Mouse (Mus musculus) layer of hippocampus, postnatal 36 days (tissue): ENCODE results near the gene Bmp7. TPM values are rescaled to one million over a fixed set of nuclear protein-coding genes. Genes with fewer than 3 reads are reported as not detected.

Experiments
- DNase-seq, 2 experiments: peaks; one replicate each; pipeline ENCODE4 v3.0.0; 2022
- microRNA-seq, 2 experiments: library from miRNA; unstranded; fragments of <30 nt; microRNA quantifications; one replicate each; pipeline ENCODE4 v1.2.0; 2021
- total RNA-seq, 2 experiments: library from RNA; stranded (reverse); gene quantifications; 2 replicates each; pipeline ENCODE4 v1.2.3; 2021

The Bmp7 gene
- total RNA-seq, 2 experiments from 2014 or later = 3.6 to 6.2 TPM

DNA sequence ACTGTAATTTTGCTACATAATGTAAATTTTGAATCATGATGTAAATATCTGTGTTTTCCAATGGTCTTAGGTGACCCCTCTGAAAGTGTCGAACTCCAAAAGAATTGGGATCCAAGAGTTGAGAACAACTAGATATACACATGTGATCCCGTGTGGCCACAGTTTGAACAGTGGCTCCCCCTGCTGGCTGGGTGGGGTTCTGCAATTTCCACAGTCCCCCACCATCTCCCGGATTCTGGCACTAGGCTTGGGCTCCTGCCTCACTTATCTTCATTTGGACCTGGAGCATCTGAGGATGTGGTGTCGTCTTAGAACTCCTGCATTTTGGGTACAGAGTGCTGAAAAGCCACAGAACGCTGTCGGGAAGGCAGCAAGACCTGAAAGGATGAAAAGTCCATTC lies 91.9 kb downstream of the Bmp7 start:
- DNase-seq = no peak

DNA sequence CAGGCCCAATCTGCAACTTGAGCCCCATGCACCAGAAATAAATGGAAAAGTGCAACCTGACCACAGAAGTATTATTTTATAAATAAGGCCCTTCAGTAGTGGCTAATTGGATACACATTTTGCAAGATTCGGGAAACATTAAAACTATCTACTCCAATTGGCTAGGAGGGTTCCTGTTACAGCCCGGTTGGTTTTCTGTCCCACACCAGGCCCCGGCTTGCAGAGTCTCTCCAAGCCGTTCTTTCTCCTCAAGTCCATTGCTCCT lies 93.9 kb downstream of the Bmp7 start:
- DNase-seq = no peak

DNA sequence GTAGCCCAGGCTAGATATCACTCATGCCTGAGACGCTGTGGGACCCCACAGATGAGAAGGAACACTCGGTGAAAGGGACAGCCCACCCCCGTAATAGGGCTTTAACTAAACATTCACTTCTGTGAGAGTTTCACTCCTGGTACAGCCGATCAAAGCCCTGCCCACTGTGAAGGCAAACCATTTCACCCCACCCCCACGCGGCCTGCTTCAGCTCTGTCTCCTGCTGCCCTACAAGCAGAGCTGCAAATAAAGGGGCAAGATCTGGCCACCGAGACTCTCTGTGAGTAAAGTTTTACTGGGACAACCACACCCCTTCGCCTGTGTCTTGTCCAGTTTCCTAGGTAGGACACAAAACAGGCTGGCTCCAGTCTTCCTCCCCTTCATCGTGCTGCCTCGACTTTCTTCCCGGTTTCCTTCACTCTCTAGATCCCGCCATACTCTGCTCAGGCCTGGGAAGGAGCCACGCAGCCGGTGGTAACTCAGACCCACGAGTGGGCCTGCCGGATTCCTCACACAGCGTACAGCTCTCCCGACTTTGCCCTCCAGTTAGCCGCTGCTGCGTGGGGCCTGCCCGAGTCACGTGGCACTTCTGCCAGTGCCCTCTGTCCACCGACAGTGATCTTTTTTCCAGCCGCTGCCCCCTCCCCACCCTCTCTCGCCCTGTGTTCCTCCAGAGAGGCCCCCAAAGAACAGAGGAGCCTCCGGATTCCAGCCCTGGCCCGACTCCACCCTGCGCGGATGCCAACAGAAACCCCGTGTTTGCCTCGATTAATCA lies 94.4 kb downstream of the Bmp7 start:
- DNase-seq = no peak

DNA sequence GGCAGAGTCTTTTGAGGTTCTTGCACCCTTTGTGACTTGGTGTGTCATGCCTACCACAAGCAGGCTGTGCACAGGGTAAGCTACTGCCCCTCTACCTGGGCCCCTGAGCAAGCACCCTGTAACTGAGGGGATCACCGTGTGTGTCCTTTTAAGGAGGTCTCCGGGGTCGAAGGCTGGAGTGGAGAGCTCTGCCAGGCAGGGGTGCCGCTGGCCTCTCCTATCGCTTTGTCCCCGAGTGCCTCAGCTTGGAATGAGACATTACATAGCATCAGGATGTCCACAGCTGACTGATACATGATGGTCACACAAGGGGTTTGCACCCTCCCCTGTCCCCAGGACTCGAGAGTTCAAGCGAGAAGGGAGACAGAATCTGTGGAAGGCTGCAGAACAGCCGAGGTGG lies 96.2 kb downstream of the Bmp7 start:
- DNase-seq = no peak

DNA sequence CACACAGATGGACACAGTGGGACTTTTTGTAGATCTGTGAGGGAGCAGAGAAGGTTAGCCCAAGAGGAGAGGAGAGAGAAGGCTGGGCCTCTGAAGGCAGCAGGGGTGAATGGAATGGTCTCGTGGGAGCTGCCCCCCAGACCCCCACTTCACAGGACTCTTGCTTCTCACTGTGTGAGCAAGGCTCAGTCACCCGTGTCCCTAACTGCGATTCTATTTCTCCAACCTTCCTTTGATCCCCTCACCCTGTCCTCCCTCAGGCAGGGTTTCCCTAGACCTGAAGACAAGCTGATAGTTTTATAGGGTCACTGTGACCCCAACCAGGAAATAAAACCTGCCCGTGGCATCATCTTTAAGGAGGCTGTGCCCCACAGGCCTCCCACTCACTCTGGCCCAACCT lies 97.8 kb downstream of the Bmp7 start:
- DNase-seq = no peak

DNA sequence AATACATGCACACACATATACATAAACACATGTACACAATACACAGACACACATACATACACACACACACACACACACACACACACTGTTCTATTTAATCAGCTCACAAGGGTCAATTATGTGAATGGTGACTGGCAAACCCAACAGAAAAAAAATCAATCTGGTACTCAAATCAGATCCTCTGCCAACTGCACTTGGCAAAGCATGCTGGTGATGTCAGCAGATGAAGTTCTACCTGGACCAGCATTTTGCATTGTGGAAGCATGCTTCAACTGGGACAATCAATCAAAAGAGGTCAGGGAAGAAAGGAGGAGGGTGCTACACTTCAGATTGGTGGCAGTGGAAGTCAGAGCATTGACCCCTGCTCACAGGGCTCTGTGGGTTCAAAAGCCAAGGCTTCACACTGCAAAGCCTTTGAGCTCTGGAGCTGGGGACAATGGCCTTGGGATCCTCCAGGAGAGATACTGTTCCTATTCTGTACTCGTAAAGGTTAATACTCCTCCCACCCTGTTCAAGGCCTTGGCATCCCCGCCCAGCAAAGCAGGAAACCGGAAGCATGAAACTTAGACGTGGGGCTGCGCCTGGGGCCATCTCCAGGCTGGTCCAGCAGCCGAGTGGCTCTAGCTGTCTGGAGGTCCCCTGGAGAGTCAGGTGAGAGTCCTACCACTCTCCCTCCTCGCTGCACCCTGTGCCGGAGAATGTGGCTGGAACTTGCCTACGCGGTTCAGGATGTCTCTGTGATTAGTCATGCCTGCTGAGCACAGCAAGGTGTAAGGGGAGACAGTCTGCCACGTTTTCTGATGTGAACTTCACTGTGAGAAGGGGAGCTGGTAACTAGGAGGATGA lies 99.0 kb downstream of the Bmp7 start:
- DNase-seq = no peak

DNA sequence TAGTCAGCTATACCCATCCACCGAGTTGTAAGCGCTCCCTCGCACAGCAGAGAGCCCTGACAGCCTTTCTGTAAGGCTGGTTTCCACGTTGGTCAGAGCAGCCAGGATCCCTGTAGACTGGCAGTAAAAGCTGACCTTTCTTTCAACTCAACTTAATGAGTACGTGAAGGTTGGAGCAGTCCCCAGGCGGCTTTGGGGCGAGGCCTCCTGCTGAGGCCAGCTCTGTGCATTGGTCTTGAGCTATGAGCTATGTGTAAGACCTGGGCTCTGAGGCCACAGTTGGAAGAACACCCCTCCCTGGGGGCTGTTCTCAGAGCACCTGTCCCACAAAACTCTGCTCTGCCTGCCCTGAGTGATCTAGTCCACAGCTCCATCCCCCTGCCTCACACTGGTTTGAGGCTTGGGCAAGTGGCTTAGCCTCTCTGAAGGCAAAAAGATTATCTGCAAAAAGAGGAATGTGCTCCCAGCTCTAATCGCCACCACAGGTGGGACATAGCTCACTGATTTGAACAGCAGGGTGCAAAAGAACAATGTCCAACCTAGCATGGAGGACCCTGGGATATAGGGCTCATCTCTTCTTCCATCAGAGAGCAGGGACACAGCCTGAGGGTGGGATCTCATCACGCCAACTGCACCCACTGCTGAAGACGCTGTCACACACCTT lies 100.7 kb downstream of the Bmp7 start:
- no peak for DNase-seq

DNA sequence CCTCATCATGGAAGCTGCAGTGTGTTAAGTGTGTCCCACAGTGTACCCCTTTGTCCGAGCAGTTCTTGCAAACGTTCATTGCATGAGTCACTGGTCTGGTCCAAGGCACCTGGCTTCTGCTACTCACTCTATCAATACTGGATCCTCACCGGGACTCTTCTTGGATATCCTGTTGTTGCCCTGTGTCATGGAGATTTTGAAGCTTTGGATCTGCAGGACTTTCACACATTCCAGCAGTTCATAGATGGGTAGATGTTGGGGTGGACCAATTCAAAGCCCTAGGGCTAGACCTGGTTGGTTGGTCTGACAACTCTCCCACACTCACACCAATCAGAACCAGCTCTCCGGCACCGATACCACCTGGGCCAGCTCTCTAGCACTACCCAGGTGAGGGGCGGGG lies 103.6 kb downstream of the Bmp7 start:
- DNase-seq = no peak

DNA sequence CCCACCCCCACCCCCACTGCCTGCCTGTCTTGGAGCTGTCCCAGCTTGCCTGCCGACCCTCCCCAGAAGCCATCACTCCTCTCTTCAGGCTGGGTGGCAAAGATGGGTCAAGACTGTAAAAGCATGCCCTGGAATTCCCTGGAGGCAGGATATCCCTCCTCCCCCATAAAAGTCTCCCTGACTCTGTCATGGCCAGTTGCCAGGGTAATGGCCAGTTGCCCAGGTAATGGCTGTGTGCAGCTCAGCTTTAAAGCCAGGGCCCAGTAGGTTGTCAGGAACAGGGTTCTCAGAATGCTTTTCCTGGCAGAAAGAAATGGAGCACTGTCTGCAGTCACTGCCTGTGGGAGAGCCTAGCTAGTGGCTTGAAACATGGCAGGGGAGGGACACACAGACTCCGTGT lies 106.9 kb downstream of the Bmp7 start:
- no peak for DNase-seq

DNA sequence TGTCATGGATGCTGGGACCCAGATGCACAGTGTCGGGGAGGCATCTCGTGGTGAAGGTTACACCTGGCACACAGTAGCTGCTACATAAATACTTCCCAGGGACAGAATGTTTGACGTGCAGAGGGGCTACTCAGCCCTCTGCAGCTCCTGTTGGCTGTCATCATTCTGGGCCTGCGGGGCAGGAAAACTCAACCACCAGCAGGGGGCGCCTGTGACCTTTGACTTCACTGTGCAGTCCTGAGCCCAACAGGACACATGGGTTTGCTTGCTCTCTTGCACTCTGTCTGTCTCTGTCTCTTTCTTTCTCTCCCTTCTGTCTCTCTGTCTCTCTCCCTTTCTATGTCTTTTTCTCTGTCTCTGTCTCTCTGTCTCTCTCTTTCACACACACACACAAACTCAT lies 108.4 kb downstream of the Bmp7 start:
- peak; percentile 56 to 59 for DNase-seq

DNA sequence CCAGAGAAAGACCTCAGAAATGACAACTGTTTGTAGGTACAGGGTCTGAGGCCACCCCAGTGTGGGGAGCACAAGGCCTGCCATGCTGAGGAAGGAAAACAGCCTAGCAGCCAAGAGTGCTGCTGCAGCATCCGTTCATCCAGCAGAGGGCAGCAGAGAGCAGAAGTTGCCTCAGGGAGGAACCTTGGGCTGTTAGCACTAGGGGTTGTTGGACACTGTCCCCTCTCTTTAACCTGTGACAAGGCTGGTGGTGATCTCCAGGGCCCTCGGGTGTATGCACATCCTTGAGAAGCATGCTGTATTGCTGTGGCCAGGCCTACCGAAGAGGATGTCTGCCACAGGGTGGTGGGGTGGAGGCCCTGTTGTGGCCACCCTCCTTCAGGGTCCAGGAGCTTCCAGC lies 109.0 kb downstream of the Bmp7 start:
- peak; percentile 79 to 84 for DNase-seq

DNA sequence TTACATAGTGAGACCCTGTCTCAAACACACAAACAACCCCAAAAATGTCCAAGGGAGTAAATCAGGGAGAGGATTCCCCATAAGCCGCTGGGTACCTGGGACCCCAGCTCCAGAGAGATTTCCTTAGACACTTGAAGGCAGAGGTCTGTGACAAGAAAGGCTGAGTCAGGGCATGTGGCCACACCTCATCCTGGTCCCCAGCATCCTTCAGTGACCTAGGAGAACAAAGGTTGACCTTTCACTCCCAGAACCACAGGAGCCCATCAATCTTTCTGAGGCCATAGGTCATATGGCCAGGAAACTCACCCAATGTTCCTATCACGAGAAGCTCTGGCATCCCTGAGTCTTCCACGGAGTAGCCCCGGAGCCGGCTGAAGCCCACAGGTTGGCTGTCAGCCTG lies 111.9 kb downstream of the Bmp7 start:
- no peak for DNase-seq

DNA sequence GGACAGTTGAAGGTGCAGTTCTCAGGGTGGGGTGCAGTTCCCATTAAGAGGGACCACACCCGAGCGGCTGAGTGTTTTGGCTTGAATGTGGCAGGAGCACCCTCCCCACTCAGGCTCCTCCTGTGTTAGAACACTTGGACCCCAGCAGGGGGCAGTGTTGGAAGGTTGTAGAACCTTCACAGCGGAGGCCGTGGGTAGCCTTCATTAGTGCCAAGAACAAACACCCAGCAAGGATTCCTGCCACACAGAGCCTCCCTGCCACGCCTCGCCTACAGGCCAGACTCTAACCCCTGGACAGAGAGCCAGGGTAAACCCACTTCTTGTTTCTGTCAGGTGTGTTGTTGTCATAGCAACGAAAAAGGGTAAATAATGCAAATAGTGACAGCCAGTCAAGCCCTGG lies 112.6 kb downstream of the Bmp7 start:
- DNase-seq = no peak

DNA sequence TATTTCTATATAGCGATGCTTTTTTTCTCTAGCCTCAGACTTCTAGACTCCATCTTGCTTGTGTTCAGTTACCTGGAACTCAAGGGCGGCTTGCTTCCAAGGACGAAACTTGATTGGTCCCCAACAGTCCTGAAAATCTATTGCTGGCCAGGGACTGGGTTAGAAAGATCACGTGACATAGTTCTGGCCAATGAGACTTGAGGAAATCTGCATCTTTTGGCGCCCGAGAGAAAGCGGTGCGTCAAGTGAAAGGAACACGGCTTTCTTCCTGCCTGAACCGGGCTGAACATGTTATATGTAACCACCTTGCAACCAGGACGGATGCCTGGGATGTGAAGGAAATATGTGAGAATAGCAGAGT lies 114.4 kb downstream of the Bmp7 start:
- DNase-seq = no peak

DNA sequence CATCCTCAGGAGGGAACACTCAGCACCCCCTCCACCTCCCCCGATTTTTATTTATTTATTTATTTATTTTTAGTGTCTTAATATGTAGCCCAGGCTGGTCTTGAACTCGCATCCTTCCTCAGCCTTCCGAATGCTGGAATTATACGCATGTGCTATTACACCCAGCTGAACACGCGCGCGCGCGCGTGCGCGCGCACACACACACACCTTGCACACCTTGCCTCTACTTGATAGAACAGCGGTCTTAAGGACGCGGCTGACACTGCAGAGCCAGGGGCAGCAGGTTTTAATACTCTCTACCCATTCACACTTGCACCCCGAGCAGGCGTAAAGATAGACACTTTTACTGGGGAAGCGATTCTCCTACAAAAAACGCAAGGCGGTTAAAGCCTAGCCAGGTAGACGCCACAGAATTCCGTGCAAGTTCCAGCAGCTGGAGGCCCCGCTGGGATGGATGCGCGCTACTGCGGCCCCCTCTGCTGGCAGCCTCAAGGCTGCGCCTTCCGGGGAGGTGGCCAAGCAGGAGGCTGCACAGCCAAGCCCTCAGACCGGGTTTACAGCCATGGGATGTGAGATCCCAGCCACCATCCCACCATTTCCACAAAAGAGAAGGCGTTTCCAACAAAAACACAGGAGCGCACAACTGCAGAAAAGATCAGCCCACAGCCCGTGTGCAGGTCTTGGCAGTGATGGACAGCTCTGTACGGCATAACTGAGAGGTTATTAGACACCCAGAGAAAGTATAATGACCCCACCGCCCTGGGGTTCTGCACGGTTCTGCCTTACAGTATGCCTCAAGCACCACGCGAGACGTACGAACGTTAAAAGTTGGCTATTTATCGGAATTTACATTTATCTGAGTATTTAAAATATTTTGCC lies 115.0 kb downstream of the Bmp7 start:
- peak; percentile 38 to 60 for DNase-seq

DNA sequence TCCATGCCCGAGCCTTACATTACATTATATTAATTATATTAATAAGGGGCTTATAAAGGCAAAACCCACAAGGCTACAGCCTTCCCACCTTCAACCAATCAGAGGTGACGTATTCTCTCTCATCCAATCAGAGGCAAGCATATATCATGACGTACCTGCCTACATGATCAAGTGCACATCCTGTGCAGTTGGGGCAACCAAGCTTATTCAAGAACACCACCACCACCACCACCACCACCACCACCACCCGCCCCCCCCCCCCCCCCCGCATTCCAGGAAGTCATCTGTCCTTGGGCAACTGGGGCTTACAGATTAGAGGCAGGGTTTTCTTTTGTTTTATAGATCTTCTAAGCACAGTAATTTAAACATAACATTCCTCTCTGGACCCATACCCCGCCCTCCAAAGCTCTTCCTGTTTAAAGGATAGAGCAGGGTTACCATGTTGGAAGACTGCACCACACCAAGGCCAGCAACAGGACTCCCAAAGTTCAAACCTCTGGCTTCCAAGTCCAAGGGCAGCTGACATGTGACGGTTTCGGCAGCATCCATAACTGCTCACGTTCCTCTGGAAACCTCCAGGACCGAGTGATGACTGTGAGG lies 121.4 kb downstream of the Bmp7 start:
- DNase-seq = no peak

Small RNAs within 50 kb of the gene (microRNA-seq; reads per million reads assigned to microRNA genes)
- 0 reads per million in 2 experiments for gene Gm22773

Other genes starting within 250 kb of the Bmp7 start
- gene Spo11, start 37.4 kb upstream of the Bmp7 start, total RNA-seq = not detected
- gene Rae1, start 59.8 kb upstream of the Bmp7 start, total RNA-seq = 10 to 100 TPM; 72.9 to 77.0 TPM
- 1 to 10 TPM; 3.8 to 4.6 TPM for gene Rbm38, start 80.2 kb upstream of the Bmp7 start, total RNA-seq
- gene Ctcfl, start 179.2 kb upstream of the Bmp7 start, total RNA-seq = not detected
- not detected for gene Pck1, start 212.7 kb upstream of the Bmp7 start, total RNA-seq